8 mouse cellular contexts compared by ENCODE assay signal in genomic region chr8:70494416-70494945, GRCm38 (mm10). TPM values are rescaled to one million over a fixed set of nuclear protein-coding genes. Genes with fewer than 3 reads are reported as not detected.
DNase-seq lines count a peak whose midpoint lies in the region; ATAC-seq and TF ChIP-seq lines count a peak whose summit lies in the region.

No protein-coding gene starts in this region.

- no peak for TF ChIP-seq CTCF in lung, postnatal 0 days (IDR thresholded peaks at IDR 0.05)

- ATAC-seq in forebrain, embryonic 11.5 days (replicated peaks; ENCODE audit: low FRiP score) = no peak
- ATAC-seq in lung, postnatal 0 days = no peak
- no peak for ATAC-seq in hindbrain, embryonic 16.5 days
- no peak for ATAC-seq in neural tube, embryonic 13.5 days (ENCODE audit: low read depth)

- no peak overlapping the region for H3K4me2 ChIP-seq in forebrain, embryonic 11.5 days (ENCODE audit: low read depth, low read length, severe bottlenecking)
- peak overlapping the region; percentile 82 for H3K4me2 ChIP-seq in lung, postnatal 0 days (replicated peaks; ENCODE audit: low read depth, low read length)
- H3K4me2 ChIP-seq in hindbrain, embryonic 16.5 days (ENCODE audit: low read length) = peak overlapping the region; percentile 55
- peak overlapping the region; percentile 59 for H3K4me2 ChIP-seq in neural tube, embryonic 13.5 days

- no peaks in the 10 kb centered on the region for H3K36me3 ChIP-seq in forebrain, embryonic 10.5 days (replicated peaks)
- no peaks in the 10 kb centered on the region for H3K36me3 ChIP-seq in forebrain, embryonic 11.5 days (ENCODE audit: control insufficient read depth, insufficient read depth, low read length)
- H3K36me3 ChIP-seq in lung, postnatal 0 days (ENCODE audit: insufficient read depth, low read length) = no peaks in the 10 kb centered on the region
- H3K36me3 ChIP-seq in hindbrain, embryonic 16.5 days (ENCODE audit: control insufficient read depth, insufficient read depth, low read length) = no peaks in the 10 kb centered on the region
- no peaks in the 10 kb centered on the region for H3K36me3 ChIP-seq in neural tube, embryonic 13.5 days

- H3K27ac ChIP-seq in forebrain, embryonic 10.5 days = peak overlapping the region; percentile 74; the same call in 1 of the 2 replicates
- H3K27ac ChIP-seq in forebrain, embryonic 11.5 days (ENCODE audit: low read depth, low read length) = no peak overlapping the region
- no peak overlapping the region for H3K27ac ChIP-seq in lung, postnatal 0 days (ENCODE audit: low read length)
- H3K27ac ChIP-seq in hindbrain, embryonic 16.5 days (ENCODE audit: low read depth, low read length) = no peak overlapping the region
- no peak overlapping the region for H3K27ac ChIP-seq in neural tube, embryonic 13.5 days (replicated peaks)

- no peak for DNase-seq in forebrain, embryonic 10.5 days (ENCODE audit: extremely low spot score, low spot score)
- no peak for DNase-seq in forebrain, embryonic 11.5 days (ENCODE audit: low spot score)
- no peak for DNase-seq in lung, postnatal 0 days (ENCODE audit: low spot score)
- no peak for DNase-seq in lung, postnatal 14 days
- DNase-seq in urinary bladder, postnatal 25 days (ENCODE audit: low spot score) = no peak
- no peak for DNase-seq in adrenal gland, adult 2 months

- H3K27me3 ChIP-seq in forebrain, embryonic 10.5 days (ENCODE audit: poor library complexity, severe bottlenecking) = peaks cover 100% of the 10 kb centered on the region
- peaks cover 96% of the 10 kb centered on the region for H3K27me3 ChIP-seq in forebrain, embryonic 11.5 days (ENCODE audit: control insufficient read depth, insufficient read depth, low read length)
- peaks cover 42% of the 10 kb centered on the region for H3K27me3 ChIP-seq in lung, postnatal 0 days (replicated peaks; ENCODE audit: insufficient read depth, low read length)
- peaks cover 82% of the 10 kb centered on the region for H3K27me3 ChIP-seq in hindbrain, embryonic 16.5 days (replicated peaks; ENCODE audit: control insufficient read depth, insufficient read depth, low read length)
- peaks cover 100% of the 10 kb centered on the region for H3K27me3 ChIP-seq in neural tube, embryonic 13.5 days

- peaks cover 69% of the 10 kb centered on the region for H3K4me1 ChIP-seq in forebrain, embryonic 10.5 days
- H3K4me1 ChIP-seq in forebrain, embryonic 11.5 days (replicated peaks; ENCODE audit: control insufficient read depth, insufficient read depth, low read length) = peaks cover 13% of the 10 kb centered on the region
- peaks cover 16% of the 10 kb centered on the region for H3K4me1 ChIP-seq in lung, postnatal 0 days (ENCODE audit: insufficient read depth, low read depth, low read length)
- H3K4me1 ChIP-seq in hindbrain, embryonic 16.5 days (ENCODE audit: control insufficient read depth, insufficient read depth, low read depth, low read length) = peaks cover 30% of the 10 kb centered on the region
- peaks cover 55% of the 10 kb centered on the region for H3K4me1 ChIP-seq in neural tube, embryonic 13.5 days (replicated peaks)

- no peak for TF ChIP-seq EP300 in lung, postnatal 0 days (IDR thresholded peaks at IDR 0.05)

- H3K9me3 ChIP-seq in forebrain, embryonic 10.5 days = no peaks in the 10 kb centered on the region
- no peaks in the 10 kb centered on the region for H3K9me3 ChIP-seq in forebrain, embryonic 11.5 days (ENCODE audit: control insufficient read depth, low read length)
- H3K9me3 ChIP-seq in lung, postnatal 0 days (ENCODE audit: low read length) = no peaks in the 10 kb centered on the region
- H3K9me3 ChIP-seq in hindbrain, embryonic 16.5 days (ENCODE audit: control insufficient read depth, low read length) = no peaks in the 10 kb centered on the region
- no peaks in the 10 kb centered on the region for H3K9me3 ChIP-seq in neural tube, embryonic 13.5 days

- WGBS in forebrain, embryonic 10.5 days = 3% methylated on average over 28 of the region's 28 CpGs
- WGBS in forebrain, embryonic 11.5 days = 2% methylated on average over 28 of the region's 28 CpGs
- WGBS in lung, postnatal 0 days = 4% methylated on average over 28 of the region's 28 CpGs
- 2% methylated on average over 28 of the region's 28 CpGs for WGBS in hindbrain, embryonic 16.5 days
- WGBS in neural tube, embryonic 13.5 days = 1% methylated on average over 28 of the region's 28 CpGs

- peak overlapping the region; percentile 50 for H3K4me3 ChIP-seq in forebrain, embryonic 10.5 days
- H3K4me3 ChIP-seq in forebrain, embryonic 11.5 days (ENCODE audit: low read depth, low read length) = no peak overlapping the region; the same call in 1 of the 2 replicates
- H3K4me3 ChIP-seq in lung, postnatal 0 days (ENCODE audit: low read depth, low read length) = peak overlapping the region; percentile 49; the same call in 1 of the 2 replicates
- H3K4me3 ChIP-seq in hindbrain, embryonic 16.5 days (ENCODE audit: low read length) = peak overlapping the region; percentile 13
- H3K4me3 ChIP-seq in neural tube, embryonic 13.5 days = no peak overlapping the region

- no peak overlapping the region for H3K9ac ChIP-seq in forebrain, embryonic 11.5 days (ENCODE audit: low read length)
- H3K9ac ChIP-seq in lung, postnatal 0 days (replicated peaks; ENCODE audit: low read depth) = no peak overlapping the region
- H3K9ac ChIP-seq in hindbrain, embryonic 16.5 days (ENCODE audit: low read depth, low read length) = 0 out of 2 replicates have a peak overlapping the region, but pooled peaks have one; percentile 14
- no peak overlapping the region for H3K9ac ChIP-seq in neural tube, embryonic 13.5 days

RNA-seq across cellular contexts. Expression of gene Crlf1, which starts 1.5 kb away (rescaled TPM):
- 34.1 and 48.4 TPM in 2 replicates for polyA plus RNA-seq in forebrain, embryonic 10.5 days (2016; fragmentation: Nextera tagmentation; extraction: Ambion mirVana)
- polyA plus RNA-seq in forebrain, embryonic 11.5 days (2014; fragmentation: Nextera tagmentation; extraction: Ambion mirVana) = 4.9 and 10.9 TPM in 2 replicates
- polyA plus RNA-seq in lung, postnatal 0 days (2015; fragmentation: Nextera tagmentation; extraction: Ambion mirVana) = 98.7 and 112 TPM in 2 replicates
- polyA plus RNA-seq in hindbrain, embryonic 16.5 days (2015; fragmentation: Nextera tagmentation; extraction: Ambion mirVana) = 9.3 and 15.5 TPM in 2 replicates
- 3.6 and 4.6 TPM in 2 replicates for polyA plus RNA-seq in neural tube, embryonic 13.5 days (2015; fragmentation: Nextera tagmentation; extraction: Ambion mirVana)
- total RNA-seq in adrenal gland, adult 2 months (2021) = 1 to 10 TPM in 1 of 2 experiments, under 1 TPM in 1; 0.58 to 1.4 TPM
- polyA plus RNA-seq in adrenal gland, adult 2 months (2012; rRNA removed) = 0.58 and 1.2 TPM in 2 replicates

RNA-seq across cellular contexts. Expression of gene Tmem59l, which starts 7.3 kb away (rescaled TPM):
- 16.7 and 19.5 TPM in 2 replicates for polyA plus RNA-seq in forebrain, embryonic 10.5 days (2016; fragmentation: Nextera tagmentation; extraction: Ambion mirVana)
- 10.4 and 10.6 TPM in 2 replicates for polyA plus RNA-seq in forebrain, embryonic 11.5 days (2014; fragmentation: Nextera tagmentation; extraction: Ambion mirVana)
- polyA plus RNA-seq in lung, postnatal 0 days (2015; fragmentation: Nextera tagmentation; extraction: Ambion mirVana) = 4.1 and 5.2 TPM in 2 replicates
- 164 and 190 TPM in 2 replicates for polyA plus RNA-seq in hindbrain, embryonic 16.5 days (2015; fragmentation: Nextera tagmentation; extraction: Ambion mirVana)
- 78.4 and 89.7 TPM in 2 replicates for polyA plus RNA-seq in neural tube, embryonic 13.5 days (2015; fragmentation: Nextera tagmentation; extraction: Ambion mirVana)
- total RNA-seq in adrenal gland, adult 2 months (2021) = 10 to 100 TPM; 16.8 to 24.3 TPM
- 42.9 and 55.8 TPM in 2 replicates for polyA plus RNA-seq in adrenal gland, adult 2 months (2012; rRNA removed)

RNA-seq across cellular contexts. Expression of gene Rex1bd, which starts 12.1 kb away (rescaled TPM):
- polyA plus RNA-seq in forebrain, embryonic 10.5 days (2016; fragmentation: Nextera tagmentation; extraction: Ambion mirVana) = 126 and 136 TPM in 2 replicates
- polyA plus RNA-seq in forebrain, embryonic 11.5 days (2014; fragmentation: Nextera tagmentation; extraction: Ambion mirVana) = 113 and 123 TPM in 2 replicates
- 103 and 117 TPM in 2 replicates for polyA plus RNA-seq in lung, postnatal 0 days (2015; fragmentation: Nextera tagmentation; extraction: Ambion mirVana)
- 173 and 192 TPM in 2 replicates for polyA plus RNA-seq in hindbrain, embryonic 16.5 days (2015; fragmentation: Nextera tagmentation; extraction: Ambion mirVana)
- polyA plus RNA-seq in neural tube, embryonic 13.5 days (2015; fragmentation: Nextera tagmentation; extraction: Ambion mirVana) = 143 and 153 TPM in 2 replicates
- 100 to 1,000 TPM; 148 to 164 TPM for total RNA-seq in adrenal gland, adult 2 months (2021)
- polyA plus RNA-seq in adrenal gland, adult 2 months (2012; rRNA removed) = 327 and 373 TPM in 2 replicates

RNA-seq across cellular contexts. Expression of gene Uba52, which starts 16.1 kb away (rescaled TPM):
- 879 and 899 TPM in 2 replicates for polyA plus RNA-seq in forebrain, embryonic 10.5 days (2016; fragmentation: Nextera tagmentation; extraction: Ambion mirVana)
- 715 TPM in 2 replicates for polyA plus RNA-seq in forebrain, embryonic 11.5 days (2014; fragmentation: Nextera tagmentation; extraction: Ambion mirVana)
- polyA plus RNA-seq in lung, postnatal 0 days (2015; fragmentation: Nextera tagmentation; extraction: Ambion mirVana) = 723 and 836 TPM in 2 replicates
- polyA plus RNA-seq in hindbrain, embryonic 16.5 days (2015; fragmentation: Nextera tagmentation; extraction: Ambion mirVana) = 576 and 598 TPM in 2 replicates
- 787 and 800 TPM in 2 replicates for polyA plus RNA-seq in neural tube, embryonic 13.5 days (2015; fragmentation: Nextera tagmentation; extraction: Ambion mirVana)
- 1,000 to 10,000 TPM; 1,627 to 1,685 TPM for total RNA-seq in adrenal gland, adult 2 months (2021)
- polyA plus RNA-seq in adrenal gland, adult 2 months (2012; rRNA removed) = 619 and 1,322 TPM in 2 replicates

RNA-seq across cellular contexts. Expression of gene Klhl26, which starts 17.7 kb away (rescaled TPM):
- polyA plus RNA-seq in forebrain, embryonic 10.5 days (2016; fragmentation: Nextera tagmentation; extraction: Ambion mirVana) = 19.9 and 20.2 TPM in 2 replicates
- polyA plus RNA-seq in forebrain, embryonic 11.5 days (2014; fragmentation: Nextera tagmentation; extraction: Ambion mirVana) = 17.5 and 19.5 TPM in 2 replicates
- 19.0 and 21.6 TPM in 2 replicates for polyA plus RNA-seq in lung, postnatal 0 days (2015; fragmentation: Nextera tagmentation; extraction: Ambion mirVana)
- polyA plus RNA-seq in hindbrain, embryonic 16.5 days (2015; fragmentation: Nextera tagmentation; extraction: Ambion mirVana) = 36.1 and 37.5 TPM in 2 replicates
- 25.6 and 27.6 TPM in 2 replicates for polyA plus RNA-seq in neural tube, embryonic 13.5 days (2015; fragmentation: Nextera tagmentation; extraction: Ambion mirVana)
- 10 to 100 TPM; 21.7 to 25.8 TPM for total RNA-seq in adrenal gland, adult 2 months (2021)
- 119 and 121 TPM in 2 replicates for polyA plus RNA-seq in adrenal gland, adult 2 months (2012; rRNA removed)

Comparison
In these comparisons a context has a peak if more than half of its experiments do, and no peak if none do; other contexts are left out.
1. H3K4me3 ChIP-seq: peak in forebrain, embryonic 10.5 days (single experiment), lung, postnatal 0 days (single experiment) and hindbrain, embryonic 16.5 days (single experiment); none in forebrain, embryonic 11.5 days (single experiment) and neural tube, embryonic 13.5 days (single experiment).